Mouse (Mus musculus): ENCODE results near the gene Gm26620.

DNA sequence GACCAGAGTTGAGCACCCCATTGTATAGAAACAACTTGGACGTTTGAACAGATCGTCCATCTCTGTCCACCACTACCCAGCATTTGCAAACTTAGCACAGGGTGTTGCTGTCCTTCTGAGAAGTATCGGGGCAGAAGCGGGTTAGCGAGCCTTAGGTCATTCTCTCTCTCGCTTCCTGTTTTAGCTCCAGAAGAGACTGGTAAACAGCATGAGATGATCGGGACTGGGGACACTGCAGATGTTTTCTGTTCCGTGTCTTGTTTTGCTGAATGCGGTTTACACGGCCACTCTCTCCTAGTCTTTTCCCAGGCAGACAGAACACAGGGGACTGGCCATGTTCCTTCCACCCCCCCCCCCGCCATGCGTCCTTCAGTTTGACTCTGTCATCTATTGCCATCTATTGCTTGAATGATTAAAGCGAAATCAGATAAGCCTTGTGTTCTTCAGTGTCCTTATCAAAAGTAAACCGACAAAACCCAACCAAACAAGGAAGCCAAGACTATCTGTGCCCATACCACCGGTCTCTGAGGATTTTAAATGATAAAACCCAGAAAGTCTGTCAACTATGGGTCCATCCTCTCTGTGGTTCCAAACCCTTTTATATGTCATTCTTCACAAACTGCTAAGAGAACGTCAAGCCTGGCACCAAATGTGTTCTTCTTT is 13.7 kb downstream of the Gm26620 start:
- TF ChIP-seq CTCF (IDR thresholded peaks at IDR 0.05; ENCODE audit: borderline replicate concordance, extremely low read depth, insufficient read depth, insufficient read length) (no peak), POLR2A (IDR thresholded peaks at IDR 0.05; ENCODE audit: borderline replicate concordance, extremely low read depth, insufficient read depth, insufficient read length, poor library complexity, severe bottlenecking) (no peak)

Measured in brain, embryonic 14.5 days (tissue).